Mouse (Mus musculus): ENCODE data around the gene Mmp2. TPM values are rescaled to one million over a fixed set of nuclear protein-coding genes. Genes with fewer than 3 reads are reported as not detected.
"Not testable (repeated sequence)": the region's sequence is repeated elsewhere in the genome, so short reads cannot be mapped to it uniquely, and the experiment has no call there.

Mmp2 gene
- total RNA-seq (2017) = 0.86 TPM in 1 of 2 replicates, not detected in the other

- ATAC-seq (ENCODE audit: extremely low read depth, insufficient number of reproducible peaks, low FRiP score, poor library complexity, severe bottlenecking) = no peak
These were observed at the start of gene Mmp2 for GRCm38 (mm10) chr8:92827243-92828034. Mmp2 (plus strand) TSS chr8:92827291.

GRCm38 (mm10) chr8:92780976-92781375 lies 46.1 kb upstream of the Mmp2 start:
- ATAC-seq (ENCODE audit: extremely low read depth, insufficient number of reproducible peaks, low FRiP score, poor library complexity, severe bottlenecking) = no peak

GRCm38 (mm10) chr8:92783906-92784610 lies 43.0 kb upstream of the Mmp2 start:
- no peak for ATAC-seq (ENCODE audit: extremely low read depth, insufficient number of reproducible peaks, low FRiP score, poor library complexity, severe bottlenecking)

GRCm38 (mm10) chr8:92790835-92791234 lies 36.3 kb upstream of the Mmp2 start:
- no peak for ATAC-seq (ENCODE audit: extremely low read depth, insufficient number of reproducible peaks, low FRiP score, poor library complexity, severe bottlenecking)

- ATAC-seq (ENCODE audit: extremely low read depth, insufficient number of reproducible peaks, low FRiP score, poor library complexity, severe bottlenecking) = not testable (repeated sequence)
These were observed 35.1 kb upstream of the Mmp2 start for GRCm38 (mm10) chr8:92791999-92792398.

GRCm38 (mm10) chr8:92793852-92794580 lies 33.1 kb upstream of the Mmp2 start:
- no peak for ATAC-seq (ENCODE audit: extremely low read depth, insufficient number of reproducible peaks, low FRiP score, poor library complexity, severe bottlenecking)

GRCm38 (mm10) chr8:92797527-92797931 lies 29.6 kb upstream of the Mmp2 start:
- ATAC-seq (ENCODE audit: extremely low read depth, insufficient number of reproducible peaks, low FRiP score, poor library complexity, severe bottlenecking) = no peak

- ATAC-seq (ENCODE audit: extremely low read depth, insufficient number of reproducible peaks, low FRiP score, poor library complexity, severe bottlenecking) = no peak
These were observed 27.7 kb upstream of the Mmp2 start for GRCm38 (mm10) chr8:92799406-92799805.

GRCm38 (mm10) chr8:92801231-92801630 lies 25.9 kb upstream of the Mmp2 start:
- no peak for ATAC-seq (ENCODE audit: extremely low read depth, insufficient number of reproducible peaks, low FRiP score, poor library complexity, severe bottlenecking)

- no peak for ATAC-seq (ENCODE audit: extremely low read depth, insufficient number of reproducible peaks, low FRiP score, poor library complexity, severe bottlenecking)
These were observed 24.5 kb upstream of the Mmp2 start for GRCm38 (mm10) chr8:92802591-92802990.

GRCm38 (mm10) chr8:92812773-92813172 lies 14.3 kb upstream of the Mmp2 start:
- no peak for ATAC-seq (ENCODE audit: extremely low read depth, insufficient number of reproducible peaks, low FRiP score, poor library complexity, severe bottlenecking)

- no peak for ATAC-seq (ENCODE audit: extremely low read depth, insufficient number of reproducible peaks, low FRiP score, poor library complexity, severe bottlenecking)
These were observed 11.4 kb upstream of the Mmp2 start for GRCm38 (mm10) chr8:92815661-92816060.

- ATAC-seq (ENCODE audit: extremely low read depth, insufficient number of reproducible peaks, low FRiP score, poor library complexity, severe bottlenecking) = peak; percentile 87
These were observed 8.9 kb upstream of the Mmp2 start for GRCm38 (mm10) chr8:92817928-92818818.

GRCm38 (mm10) chr8:92821151-92821550 lies 5.9 kb upstream of the Mmp2 start:
- no peak for ATAC-seq (ENCODE audit: extremely low read depth, insufficient number of reproducible peaks, low FRiP score, poor library complexity, severe bottlenecking)

GRCm38 (mm10) chr8:92822386-92822785 lies 4.7 kb upstream of the Mmp2 start:
- peak; percentile 55 for ATAC-seq (ENCODE audit: extremely low read depth, insufficient number of reproducible peaks, low FRiP score, poor library complexity, severe bottlenecking)

- no peak for ATAC-seq (ENCODE audit: extremely low read depth, insufficient number of reproducible peaks, low FRiP score, poor library complexity, severe bottlenecking)
These were observed 1.1 kb upstream of the Mmp2 start for GRCm38 (mm10) chr8:92825991-92826390.

- ATAC-seq (ENCODE audit: extremely low read depth, insufficient number of reproducible peaks, low FRiP score, poor library complexity, severe bottlenecking) = no peak
These were observed 1.2 kb downstream of the Mmp2 start for GRCm38 (mm10) chr8:92828251-92828743.

- no peak for ATAC-seq (ENCODE audit: extremely low read depth, insufficient number of reproducible peaks, low FRiP score, poor library complexity, severe bottlenecking)
These were observed 7.1 kb downstream of the Mmp2 start for GRCm38 (mm10) chr8:92834065-92834731.
